Mouse (Mus musculus) spleen, postnatal 10 days (tissue): ENCODE measurements around the gene 1700028K03Rik.

ENCODE experiments used
- DNase-seq, 2 experiments: peaks; one replicate each; pipeline ENCODE4 v3.0.0; 2021 to 2022; ENCODE audit warnings: low spot score in 2 of 2

The 1700028K03Rik gene

GRCm38 (mm10) chr5:107534581-107534980 is at the start of gene 1700028K03Rik:
Gene 1700028K03Rik, plus strand, starts transcription at chr5:107534709.
- DNase-seq = no peak

GRCm38 (mm10) chr5:107488996-107489395 is 45.5 kb upstream of the 1700028K03Rik start:
- no peak for DNase-seq

GRCm38 (mm10) chr5:107491036-107491435 is 43.5 kb upstream of the 1700028K03Rik start:
- DNase-seq = no peak

GRCm38 (mm10) chr5:107492471-107492870 is 42.0 kb upstream of the 1700028K03Rik start:
- no peak for DNase-seq

- no peak for DNase-seq
Measured at GRCm38 (mm10) chr5:107494759-107495158, 39.8 kb upstream of the 1700028K03Rik start.

- no peak for DNase-seq
Measured at GRCm38 (mm10) chr5:107496047-107496446, 38.5 kb upstream of the 1700028K03Rik start.

GRCm38 (mm10) chr5:107497519-107498501 is 36.7 kb upstream of the 1700028K03Rik start:
- no peak for DNase-seq

GRCm38 (mm10) chr5:107498806-107499310 is 35.7 kb upstream of the 1700028K03Rik start:
- no peak for DNase-seq

- DNase-seq = no peak
Measured at GRCm38 (mm10) chr5:107499891-107500535, 34.5 kb upstream of the 1700028K03Rik start.

GRCm38 (mm10) chr5:107500741-107501140 is 33.8 kb upstream of the 1700028K03Rik start:
- no peak for DNase-seq

GRCm38 (mm10) chr5:107507321-107507720 is 27.2 kb upstream of the 1700028K03Rik start, which contains the start of gene Gm42669:
Gene Gm42669, plus strand, starts transcription at chr5:107507621.
- no peak for DNase-seq

- DNase-seq = no peak
Measured at GRCm38 (mm10) chr5:107510503-107510902, 24.0 kb upstream of the 1700028K03Rik start.

- DNase-seq = no peak
Measured at GRCm38 (mm10) chr5:107511326-107511725, 23.2 kb upstream of the 1700028K03Rik start.

GRCm38 (mm10) chr5:107513583-107513982 is 20.9 kb upstream of the 1700028K03Rik start:
- peak; percentile 51 to 86 for DNase-seq

GRCm38 (mm10) chr5:107515453-107515852 is 19.1 kb upstream of the 1700028K03Rik start:
- no peak for DNase-seq

- DNase-seq = no peak
Measured at GRCm38 (mm10) chr5:107516087-107516486, 18.4 kb upstream of the 1700028K03Rik start.

GRCm38 (mm10) chr5:107518602-107519001 is 15.9 kb upstream of the 1700028K03Rik start:
- DNase-seq = no peak

- DNase-seq = no peak
Measured at GRCm38 (mm10) chr5:107521386-107521785, 13.1 kb upstream of the 1700028K03Rik start.

- DNase-seq = no peak
Measured at GRCm38 (mm10) chr5:107521897-107522296, 12.6 kb upstream of the 1700028K03Rik start.

GRCm38 (mm10) chr5:107524281-107524680 is 10.2 kb upstream of the 1700028K03Rik start:
- no peak for DNase-seq

- DNase-seq = no peak
Measured at GRCm38 (mm10) chr5:107528856-107529255, 5.7 kb upstream of the 1700028K03Rik start.

GRCm38 (mm10) chr5:107533590-107533989 is 919 bp upstream of the 1700028K03Rik start:
- no peak for DNase-seq
